Mouse (Mus musculus): ENCODE results near the gene Adgrv1.

Gene Adgrv1

GRCm38 (mm10) chr13:81610349-81610748, 22.6 kb downstream of the Adgrv1 start:
- DNase-seq (ENCODE audit: low read depth, low spot score), result peak; percentile 27

DNA sequence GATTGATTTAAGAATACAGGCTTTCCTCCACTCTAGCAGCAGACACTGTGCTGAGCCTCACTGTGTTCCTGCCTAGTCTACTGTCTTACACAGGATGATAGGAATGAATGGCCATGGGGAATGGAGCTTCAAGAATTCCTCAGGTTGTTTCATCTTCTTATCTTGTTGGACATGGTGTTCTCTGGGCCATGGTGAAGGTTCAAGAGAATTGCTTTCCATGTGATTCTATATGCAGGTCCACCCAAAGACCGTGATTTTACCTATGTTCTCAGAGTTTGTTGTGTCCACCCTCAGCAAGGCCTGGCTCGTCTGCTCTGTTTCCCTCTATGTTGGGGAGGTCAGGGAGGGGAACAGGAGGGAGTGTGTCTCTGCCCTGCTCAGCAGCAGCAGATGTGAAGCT, 26.0 kb downstream of the Adgrv1 start:
- DNase-seq (ENCODE audit: low read depth, low spot score), result no peak

DNA sequence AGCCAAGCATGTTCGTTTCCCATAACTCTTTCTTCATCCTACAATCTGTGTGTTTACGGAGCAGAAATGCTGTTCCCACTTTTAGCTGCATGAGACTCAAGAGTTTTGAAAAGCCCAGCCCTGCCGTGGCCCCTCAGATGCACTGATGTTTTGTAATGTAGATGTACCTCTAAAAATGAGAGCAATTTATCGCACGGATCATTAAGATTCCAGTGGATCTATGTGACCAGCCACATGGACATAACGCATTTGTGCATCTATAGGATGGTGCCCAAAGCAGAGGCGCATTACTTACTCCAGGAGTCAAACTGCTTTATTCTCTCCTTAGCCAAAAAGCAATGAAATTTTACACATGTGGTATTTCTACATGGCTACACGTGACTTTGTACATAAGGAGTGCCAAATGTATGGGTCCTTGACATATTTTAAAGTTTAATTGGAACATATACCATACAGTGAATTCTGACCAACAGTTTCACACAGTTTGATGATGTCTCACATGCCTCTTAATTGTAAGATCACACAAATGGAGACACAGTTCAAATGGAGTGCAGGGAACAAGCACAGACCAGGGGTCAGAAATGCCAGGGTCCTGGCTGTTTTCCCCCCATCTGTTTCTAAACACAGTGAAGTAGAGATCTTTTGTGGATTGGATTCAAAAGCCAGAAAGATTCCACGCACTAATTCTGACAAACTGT, 35.9 kb downstream of the Adgrv1 start:
- no peak for DNase-seq (ENCODE audit: low read depth, low spot score)

- no peak for DNase-seq (ENCODE audit: low read depth, low spot score)
Measured at GRCm38 (mm10) chr13:81578692-81579091, 54.3 kb downstream of the Adgrv1 start.

DNA sequence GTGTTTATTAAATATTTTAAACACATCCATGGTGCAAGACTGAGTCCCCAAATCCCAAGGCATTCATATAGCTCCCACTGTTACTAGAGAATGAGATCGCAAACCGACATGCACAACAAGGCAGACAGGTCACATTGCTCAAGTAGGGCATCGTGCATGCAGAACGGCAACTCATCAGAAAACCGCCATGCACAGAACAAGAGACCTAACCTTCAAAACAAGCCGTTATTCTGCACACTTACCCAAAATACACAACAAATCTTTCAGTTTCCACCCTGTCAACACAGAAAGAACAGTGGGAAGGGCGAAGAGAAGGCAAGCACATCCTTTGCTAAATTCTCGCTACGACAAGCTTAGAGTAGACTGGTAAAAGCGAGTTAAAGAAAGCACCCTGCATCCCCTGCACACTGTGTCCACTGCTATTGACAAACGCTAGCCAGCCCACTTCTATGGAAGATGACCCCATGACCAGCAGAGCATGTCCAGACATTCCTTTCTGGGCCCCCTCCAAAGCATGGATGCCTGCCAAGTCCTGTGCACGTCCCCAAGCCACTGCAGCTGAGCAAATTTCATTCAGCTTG, 62.6 kb downstream of the Adgrv1 start:
- DNase-seq (ENCODE audit: low read depth, low spot score), result peak; percentile 4

GRCm38 (mm10) chr13:81550024-81550423, 82.9 kb downstream of the Adgrv1 start:
- no peak for DNase-seq (ENCODE audit: low read depth, low spot score)

DNA sequence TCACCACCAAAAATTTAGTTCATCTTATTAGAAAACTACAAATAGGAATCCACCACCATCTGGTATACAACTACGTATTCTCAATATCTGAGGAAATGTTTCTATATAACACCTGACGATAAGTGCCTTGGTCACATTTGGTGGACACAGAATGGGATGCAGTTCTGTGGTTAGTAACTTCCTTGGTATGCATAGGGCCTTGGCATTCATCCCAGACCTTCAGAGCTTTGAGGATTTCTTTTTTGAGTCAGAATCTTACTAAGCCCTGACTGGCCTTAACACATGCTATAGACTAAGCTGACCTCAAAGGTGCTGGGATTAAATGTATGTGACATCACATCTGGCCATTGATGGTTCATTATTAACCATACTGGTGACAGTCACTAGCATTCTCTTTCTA, 98.0 kb downstream of the Adgrv1 start:
- DNase-seq (ENCODE audit: low read depth, low spot score), result no peak

GRCm38 (mm10) chr13:81526687-81527086, 106.3 kb downstream of the Adgrv1 start:
- no peak for DNase-seq (ENCODE audit: low read depth, low spot score)

GRCm38 (mm10) chr13:81510142-81510541, 122.8 kb downstream of the Adgrv1 start:
- peak; percentile 24 for DNase-seq (ENCODE audit: low read depth, low spot score)

GRCm38 (mm10) chr13:81497035-81497434, 135.9 kb downstream of the Adgrv1 start:
- DNase-seq (ENCODE audit: low read depth, low spot score), result no peak

- peak; percentile 34 for DNase-seq (ENCODE audit: low read depth, low spot score)
Measured at GRCm38 (mm10) chr13:81491971-81492370, 141.0 kb downstream of the Adgrv1 start.

- DNase-seq (ENCODE audit: low read depth, low spot score), result no peak
Measured at GRCm38 (mm10) chr13:81486980-81487379, 146.0 kb downstream of the Adgrv1 start.

GRCm38 (mm10) chr13:81473750-81474149, 159.2 kb downstream of the Adgrv1 start:
- no peak for DNase-seq (ENCODE audit: low read depth, low spot score)

DNA sequence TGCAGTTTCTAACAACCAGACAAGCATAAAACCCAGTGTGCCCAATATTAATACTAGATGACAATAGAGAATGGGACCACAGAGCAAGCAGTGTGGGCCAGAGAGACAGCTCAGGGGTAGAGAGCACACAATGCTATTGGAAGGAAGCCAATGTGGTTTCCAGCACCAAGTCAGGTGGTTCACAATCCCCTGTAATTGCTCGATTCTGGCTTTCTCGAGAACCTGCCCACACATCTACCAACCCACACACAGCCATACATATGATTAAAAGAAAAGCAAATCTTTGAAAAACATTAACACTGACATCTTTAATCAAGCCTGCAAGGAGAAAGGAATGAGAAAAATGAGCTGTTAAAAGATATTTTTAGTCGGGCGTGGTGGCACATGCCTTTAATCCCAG, 166.3 kb downstream of the Adgrv1 start:
- DNase-seq (ENCODE audit: low read depth, low spot score), result peak; percentile 26

DNA sequence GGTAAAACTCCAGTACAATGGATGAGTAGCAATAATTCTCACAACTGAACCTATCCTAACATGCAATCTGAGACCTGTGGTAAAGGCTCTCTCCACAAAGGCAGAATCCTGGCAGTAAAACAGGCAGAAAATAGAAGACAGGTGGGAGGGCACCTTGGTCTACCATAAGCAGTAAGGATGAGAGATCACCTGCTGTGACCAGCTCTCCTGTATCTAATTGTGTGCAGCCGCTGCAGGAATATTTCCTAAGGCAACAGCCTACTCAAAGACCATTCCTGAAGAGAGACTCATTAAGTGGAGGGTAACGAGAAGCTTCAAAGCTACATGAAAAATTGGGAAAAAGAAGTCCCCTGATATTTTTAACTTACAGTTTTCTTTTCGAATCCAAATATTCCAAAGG, 167.2 kb downstream of the Adgrv1 start:
- DNase-seq (ENCODE audit: low read depth, low spot score), result no peak

GRCm38 (mm10) chr13:81449630-81450029, 183.3 kb downstream of the Adgrv1 start:
- DNase-seq (ENCODE audit: low read depth, low spot score), result no peak

DNA sequence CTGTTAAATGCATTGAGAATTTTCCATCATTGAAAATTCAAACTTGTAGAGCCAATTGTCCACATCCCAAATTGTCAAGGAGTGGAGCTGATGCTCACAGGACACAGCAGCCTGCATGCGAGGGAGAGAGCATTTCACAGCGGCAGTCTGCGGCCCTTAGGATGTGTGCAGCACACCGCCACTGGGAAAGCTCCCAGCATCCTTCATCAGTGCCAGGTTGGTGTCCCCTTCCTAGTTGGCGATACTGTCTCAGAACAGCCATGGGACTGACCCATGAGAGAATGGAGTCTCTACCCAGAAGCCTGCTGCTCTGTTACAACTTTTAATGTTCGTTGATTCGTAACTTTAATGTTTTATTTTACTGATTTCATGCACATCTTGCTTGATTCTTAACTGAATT, 183.8 kb downstream of the Adgrv1 start:
- no peak for DNase-seq (ENCODE audit: low read depth, low spot score)

GRCm38 (mm10) chr13:81441412-81441811, 191.5 kb downstream of the Adgrv1 start:
- DNase-seq (ENCODE audit: low read depth, low spot score), result no peak

- DNase-seq (ENCODE audit: low read depth, low spot score), result peak; percentile 56
Measured at GRCm38 (mm10) chr13:81439390-81440025, 193.4 kb downstream of the Adgrv1 start.

DNA sequence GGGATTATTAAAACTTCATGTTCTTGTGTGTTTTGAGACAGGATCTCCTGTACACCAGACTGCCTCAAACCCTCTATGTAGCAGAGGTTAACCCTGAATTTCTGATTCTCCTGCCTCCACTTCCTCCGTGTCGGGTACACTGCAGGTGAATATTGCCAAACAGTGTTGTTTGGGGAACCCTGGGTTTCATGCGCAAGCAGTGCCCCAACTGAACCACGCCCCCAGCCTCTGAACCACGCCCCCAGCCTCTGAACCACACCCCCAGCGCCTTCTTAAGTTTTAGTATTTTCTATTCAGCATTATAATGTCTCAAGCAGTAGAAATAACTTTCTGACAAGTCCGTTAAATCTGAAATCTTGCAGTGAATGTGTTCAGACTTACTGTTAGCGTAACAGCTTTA, 195.9 kb downstream of the Adgrv1 start:
- no peak for DNase-seq (ENCODE audit: low read depth, low spot score)

DNA sequence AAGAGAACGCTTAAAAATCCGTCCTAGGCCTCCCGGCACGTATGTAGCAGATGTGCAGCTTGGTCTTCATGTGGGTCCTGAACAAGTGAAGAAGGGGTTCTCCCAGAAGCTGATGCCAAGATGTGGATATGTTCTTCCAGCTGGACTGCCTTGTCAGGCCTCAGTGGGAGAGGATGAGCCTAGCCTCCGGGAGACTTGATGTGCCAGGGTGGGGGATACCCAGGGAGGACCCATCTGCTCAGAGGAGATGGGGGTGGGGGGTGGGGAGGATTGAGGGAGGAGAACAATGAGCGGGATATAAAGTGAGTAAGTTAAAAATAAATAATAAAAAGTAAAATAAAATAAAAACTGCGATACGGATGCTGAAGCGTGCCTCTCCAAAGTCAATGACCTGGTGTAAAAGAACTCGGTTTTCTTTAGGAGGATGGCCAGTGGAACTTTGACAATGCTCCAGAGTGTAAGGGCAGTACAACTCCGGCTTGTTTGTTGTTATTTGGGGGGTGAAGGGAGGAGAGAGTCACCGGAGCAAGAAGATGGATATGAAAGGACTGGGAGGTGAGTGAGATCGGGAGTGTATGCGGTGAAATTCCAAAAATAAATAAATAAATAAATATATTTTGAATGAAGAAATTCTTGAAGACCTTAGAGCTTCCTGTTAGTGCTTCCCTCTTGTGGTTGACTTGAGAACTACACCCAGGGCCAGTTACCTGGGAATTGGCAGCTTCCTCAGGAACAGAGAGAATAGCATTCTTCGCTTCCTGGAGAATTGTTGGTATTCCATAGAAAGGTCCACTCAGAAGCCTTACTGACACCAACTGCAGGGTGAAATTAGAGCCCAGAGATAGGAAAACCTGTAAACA, 205.8 kb downstream of the Adgrv1 start:
- no peak for DNase-seq (ENCODE audit: low read depth, low spot score)

- no peak for DNase-seq (ENCODE audit: low read depth, low spot score)
Measured at GRCm38 (mm10) chr13:81425111-81425510, 207.8 kb downstream of the Adgrv1 start.
